Comparison of ENCODE assay signal across 9 mouse cellular contexts in genomic region chr2:29668963-29669362, GRCm38 (mm10).
"Had no signal": no experiment of that assay in that cellular context is flagged by ENCODE, and none has a peak within 500 bp of the region (broad histone marks: within the 10 kb centered on the region; RNA-seq: fewer than 3 reads in every experiment).

No protein-coding gene starts in this region.

- H3K27ac ChIP-seq: limb, embryonic 10.5 days; liver, embryonic 15.5 days; midbrain, embryonic 13.5 days; neural tube, embryonic 12.5 days had no signal

- H3K36me3 ChIP-seq: limb, embryonic 10.5 days; liver, embryonic 15.5 days; midbrain, embryonic 13.5 days; neural tube, embryonic 12.5 days had no signal

- DNase-seq: kidney, postnatal 25 days; lung, adult 2 months; lung, postnatal 36 days; thymus, postnatal 4 days had no signal

- H3K4me3 ChIP-seq: limb, embryonic 10.5 days; liver, embryonic 15.5 days; midbrain, embryonic 13.5 days; neural tube, embryonic 12.5 days had no signal

- H3K9me3 ChIP-seq: limb, embryonic 10.5 days; liver, embryonic 15.5 days; midbrain, embryonic 13.5 days; neural tube, embryonic 12.5 days had no signal

- H3K4me2 ChIP-seq: liver, embryonic 11.5 days; liver, embryonic 15.5 days; midbrain, embryonic 13.5 days; neural tube, embryonic 12.5 days had no signal

- H3K27me3 ChIP-seq: liver, embryonic 15.5 days; midbrain, embryonic 13.5 days; neural tube, embryonic 12.5 days had no signal
